Mouse (Mus musculus): Measurements from ENCODE around the gene Itprip. TPM values are rescaled to one million over a fixed set of nuclear protein-coding genes. Genes with fewer than 3 reads are reported as not detected.

The Itprip gene
- polyA plus RNA-seq, 1 experiment from 2014 or later, result 2.8 TPM

DNA sequence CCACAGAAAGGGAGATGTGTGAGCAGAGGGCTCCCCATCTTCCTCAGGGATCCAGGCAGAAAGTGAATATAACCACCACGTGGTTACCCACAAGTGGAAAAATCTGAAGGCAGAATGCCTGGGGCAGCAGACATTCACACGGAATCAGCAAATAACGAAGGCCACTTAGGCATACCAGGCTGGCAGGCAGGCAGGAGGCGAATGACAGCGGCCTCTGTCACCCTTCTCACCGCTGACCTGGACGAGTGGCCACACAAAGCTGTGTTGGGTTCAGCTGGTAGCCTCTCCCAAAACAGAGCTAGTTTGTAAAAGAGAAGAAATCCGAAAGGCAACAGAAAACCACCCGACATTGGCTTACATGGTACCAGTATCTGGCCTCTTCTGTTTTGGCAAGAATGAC lies 1.1 kb downstream of the Itprip start:
- no peak for ATAC-seq
- H3K4me3 ChIP-seq (ENCODE audit: low read depth, low read length), result peak overlapping the region; percentile 66
- H3K4me1 ChIP-seq (ENCODE audit: insufficient read depth), result peaks cover 11% of the 10 kb centered on the region; the same call in 1 of the 2 replicates
- 0 out of 2 replicates have a peak, but pooled peaks cover under 1% of the 10 kb centered on the region for H3K36me3 ChIP-seq (replicated peaks; ENCODE audit: insufficient read depth, low read length)
- H3K9ac ChIP-seq (replicated peaks), result peak overlapping the region; percentile 76
- peak; percentile 13 for DNase-seq
- no peak for TF ChIP-seq CTCF (IDR thresholded peaks at IDR 0.05; ENCODE audit: low read depth)
- no peak for TF ChIP-seq EP300 (IDR thresholded peaks at IDR 0.05; ENCODE audit: low read depth)
- H3K27me3 ChIP-seq (ENCODE audit: insufficient read depth, low read length), result no peaks in the 10 kb centered on the region
- no peaks in the 10 kb centered on the region for H3K9me3 ChIP-seq (ENCODE audit: low read length)
- peak overlapping the region; percentile 88 for H3K27ac ChIP-seq (ENCODE audit: low read depth)
- peak overlapping the region; percentile 77 for H3K4me2 ChIP-seq (ENCODE audit: low read depth, low read length)
- WGBS (ENCODE audit: insufficient replicate concordance), result 22% methylated on average over 9 of the region's 9 CpGs

DNA sequence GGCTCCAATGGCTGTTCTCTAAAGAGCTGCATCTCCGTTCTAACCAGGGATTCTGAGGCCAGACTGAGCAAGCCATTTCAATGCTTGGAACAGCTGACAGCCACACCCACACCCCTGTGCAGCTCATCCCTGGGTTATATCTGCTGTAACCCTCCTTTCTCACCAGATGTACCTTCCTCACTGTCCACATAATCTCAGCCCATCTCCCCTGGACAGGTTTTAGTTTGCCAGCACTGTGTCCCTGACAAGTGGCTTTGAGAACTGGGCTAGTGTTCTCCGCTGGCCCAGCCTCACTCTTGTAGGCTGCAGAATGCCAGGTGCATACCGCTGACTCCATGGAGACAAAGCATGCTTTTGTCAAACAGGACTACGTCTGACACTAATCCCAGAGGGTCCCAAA lies 1.7 kb downstream of the Itprip start:
- DNase-seq, result no peak
- H3K9me3 ChIP-seq (ENCODE audit: low read length), result no peaks in the 10 kb centered on the region
- peaks cover 11% of the 10 kb centered on the region; the same call in 1 of the 2 replicates for H3K4me1 ChIP-seq (ENCODE audit: insufficient read depth)
- H3K4me2 ChIP-seq (ENCODE audit: low read depth, low read length), result peak overlapping the region; percentile 77
- TF ChIP-seq EP300 (IDR thresholded peaks at IDR 0.05; ENCODE audit: low read depth) (no peak), CTCF (IDR thresholded peaks at IDR 0.05; ENCODE audit: low read depth) (no peak)
- 55% methylated on average over 4 of the region's 4 CpGs for WGBS (ENCODE audit: insufficient replicate concordance)
- no peaks in the 10 kb centered on the region for H3K27me3 ChIP-seq (ENCODE audit: insufficient read depth, low read length)
- H3K9ac ChIP-seq (replicated peaks), result peak overlapping the region; percentile 76; the same call in 1 of the 2 replicates
- no peak overlapping the region for H3K27ac ChIP-seq (ENCODE audit: low read depth)
- 0 out of 2 replicates have a peak, but pooled peaks cover 4% of the 10 kb centered on the region for H3K36me3 ChIP-seq (replicated peaks; ENCODE audit: insufficient read depth, low read length)
- ATAC-seq, result no peak
- peak overlapping the region; percentile 66 for H3K4me3 ChIP-seq (ENCODE audit: low read depth, low read length)

DNA sequence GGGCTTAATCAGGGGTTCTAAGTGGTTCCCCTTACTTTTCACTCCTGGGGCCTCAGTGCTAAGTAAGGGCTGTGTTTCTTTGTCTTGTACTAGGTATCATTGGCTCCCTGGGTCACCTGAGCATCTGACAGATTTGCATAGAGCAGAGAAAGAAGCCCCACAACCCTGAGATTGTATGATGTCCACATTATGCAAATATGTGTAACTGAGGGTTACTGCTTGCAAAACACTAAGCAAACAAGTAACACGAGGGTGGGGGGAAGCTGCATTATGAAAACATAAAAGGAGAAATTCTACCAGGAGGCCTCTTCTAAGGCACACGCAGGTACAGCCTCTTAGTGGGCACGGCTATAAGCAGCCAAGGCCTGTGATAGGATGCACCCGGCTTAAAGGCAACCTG lies 3.8 kb downstream of the Itprip start:
- Histone ChIP-seq H3K4me1 (ENCODE audit: insufficient read depth) (peaks cover 11% of the 10 kb centered on the region; the same call in 1 of the 2 replicates), H3K27ac (ENCODE audit: low read depth) (0 out of 2 replicates have a peak overlapping the region, but pooled peaks have one; percentile 5), H3K36me3 (replicated peaks; ENCODE audit: insufficient read depth, low read length) (peaks cover 8% of the 10 kb centered on the region; the same call in 1 of the 2 replicates), H3K9ac (replicated peaks) (no peak overlapping the region; the same call in 1 of the 2 replicates), H3K4me3 (ENCODE audit: low read depth, low read length) (no peak overlapping the region), H3K9me3 (ENCODE audit: low read length) (no peaks in the 10 kb centered on the region), H3K27me3 (ENCODE audit: insufficient read depth, low read length) (no peaks in the 10 kb centered on the region), H3K4me2 (ENCODE audit: low read depth, low read length) (peak overlapping the region; percentile 77; the same call in 1 of the 2 replicates)
- 73% methylated on average over 4 of the region's 4 CpGs for WGBS (ENCODE audit: insufficient replicate concordance)
- DNase-seq (peak; percentile 12), ATAC-seq (no peak)
- no peak for TF ChIP-seq EP300 (IDR thresholded peaks at IDR 0.05; ENCODE audit: low read depth)
- no peak for TF ChIP-seq CTCF (IDR thresholded peaks at IDR 0.05; ENCODE audit: low read depth)

DNA sequence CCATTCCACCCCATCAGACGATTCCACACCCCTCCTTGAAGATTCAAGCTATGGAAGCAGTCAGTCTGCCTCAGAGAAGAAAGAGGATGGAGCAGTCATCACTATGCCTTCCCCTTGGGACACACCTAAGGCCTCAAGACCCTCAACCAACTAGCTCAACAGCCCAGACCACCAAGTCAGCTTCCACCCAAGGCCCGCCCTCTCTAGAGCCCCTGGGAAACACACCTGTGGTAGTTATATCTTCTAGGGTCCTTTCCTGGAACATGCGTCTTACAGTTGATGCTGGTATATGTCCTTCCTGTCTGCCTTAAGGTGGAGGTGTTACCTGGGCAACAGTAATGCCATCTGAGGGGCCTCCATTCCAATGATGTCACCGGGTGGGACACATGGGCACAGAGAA lies 4.9 kb downstream of the Itprip start:
- ATAC-seq, result no peak
- 80% methylated on average over 4 of the region's 4 CpGs for WGBS (ENCODE audit: insufficient replicate concordance)

DNA sequence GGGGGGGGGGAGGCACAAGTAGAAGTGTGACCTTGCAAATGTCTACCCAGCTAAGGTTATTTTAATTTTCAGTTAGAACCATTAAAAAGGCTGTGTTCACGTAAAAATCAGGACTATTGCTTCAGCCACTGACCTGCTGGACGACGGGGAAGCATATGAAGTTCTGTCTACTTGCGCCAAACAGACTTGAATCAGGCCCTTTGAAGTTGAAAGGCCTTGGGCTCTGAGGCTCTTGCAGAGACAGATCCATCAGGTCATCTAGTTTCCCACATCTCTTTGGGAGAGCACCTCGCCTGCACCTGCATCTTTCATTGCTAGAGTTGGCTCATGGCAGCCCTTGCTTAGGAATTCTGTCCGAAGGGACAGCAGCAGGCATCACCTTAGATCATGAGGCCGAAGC lies 5.8 kb downstream of the Itprip start:
- no peak for DNase-seq
- Histone ChIP-seq H3K27ac (ENCODE audit: low read depth) (no peak overlapping the region), H3K4me3 (ENCODE audit: low read depth, low read length) (no peak overlapping the region), H3K9ac (replicated peaks) (no peak overlapping the region), H3K4me2 (ENCODE audit: low read depth, low read length) (no peak overlapping the region), H3K9me3 (ENCODE audit: low read length) (no peaks in the 10 kb centered on the region), H3K36me3 (replicated peaks; ENCODE audit: insufficient read depth, low read length) (peaks cover 8% of the 10 kb centered on the region; the same call in 1 of the 2 replicates), H3K27me3 (ENCODE audit: insufficient read depth, low read length) (no peaks in the 10 kb centered on the region), H3K4me1 (ENCODE audit: insufficient read depth) (peaks cover 21% of the 10 kb centered on the region)
- WGBS (ENCODE audit: insufficient replicate concordance), result 80% methylated on average over 7 of the region's 7 CpGs
- no peak for TF ChIP-seq CTCF (IDR thresholded peaks at IDR 0.05; ENCODE audit: low read depth)
- no peak for TF ChIP-seq EP300 (IDR thresholded peaks at IDR 0.05; ENCODE audit: low read depth)
- no peak for ATAC-seq

More for the DNA sequence above, 4.9 kb downstream of the Itprip start:
- no peaks in the 10 kb centered on the region for H3K27me3 ChIP-seq (ENCODE audit: insufficient read depth, low read length)
- peaks cover 17% of the 10 kb centered on the region for H3K4me1 ChIP-seq (ENCODE audit: insufficient read depth)
- no peak overlapping the region for H3K4me3 ChIP-seq (ENCODE audit: low read depth, low read length)
- no peak for DNase-seq
- TF ChIP-seq EP300 (IDR thresholded peaks at IDR 0.05; ENCODE audit: low read depth) (no peak), CTCF (IDR thresholded peaks at IDR 0.05; ENCODE audit: low read depth) (no peak)
- peaks cover 8% of the 10 kb centered on the region; the same call in 1 of the 2 replicates for H3K36me3 ChIP-seq (replicated peaks; ENCODE audit: insufficient read depth, low read length)
- no peaks in the 10 kb centered on the region for H3K9me3 ChIP-seq (ENCODE audit: low read length)
- H3K4me2 ChIP-seq (ENCODE audit: low read depth, low read length), result no peak overlapping the region
- H3K27ac ChIP-seq (ENCODE audit: low read depth), result no peak overlapping the region
- H3K9ac ChIP-seq (replicated peaks), result no peak overlapping the region

DNA sequence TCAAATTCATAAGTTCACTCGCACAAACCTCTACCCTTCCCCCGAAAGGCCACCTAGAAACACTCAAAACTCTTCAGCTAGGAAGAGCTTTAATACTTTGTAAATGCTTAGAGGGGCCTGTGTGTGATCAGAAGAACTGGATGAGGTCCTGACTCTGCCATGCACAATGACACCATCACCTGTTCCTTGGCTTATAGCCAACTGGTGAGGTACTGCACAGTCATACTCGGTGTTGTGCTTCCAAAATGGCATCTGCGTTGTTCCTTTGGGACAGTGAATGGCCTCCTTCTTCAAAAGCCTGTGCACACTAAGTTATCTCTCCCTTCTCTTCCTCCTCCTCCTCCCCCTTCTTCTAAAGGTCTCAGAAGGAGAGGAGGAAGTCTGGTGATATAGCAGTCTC lies 8.3 kb downstream of the Itprip start:
- H3K9ac ChIP-seq (replicated peaks), result no peak overlapping the region
- H3K4me1 ChIP-seq (ENCODE audit: insufficient read depth), result peaks cover 12% of the 10 kb centered on the region
- peak overlapping the region; percentile 66; the same call in 1 of the 2 replicates for H3K27ac ChIP-seq (ENCODE audit: low read depth)
- H3K27me3 ChIP-seq (ENCODE audit: insufficient read depth, low read length), result no peaks in the 10 kb centered on the region
- H3K9me3 ChIP-seq (ENCODE audit: low read length), result no peaks in the 10 kb centered on the region
- DNase-seq, result no peak
- peaks cover 8% of the 10 kb centered on the region; the same call in 1 of the 2 replicates for H3K36me3 ChIP-seq (replicated peaks; ENCODE audit: insufficient read depth, low read length)
- WGBS (ENCODE audit: insufficient replicate concordance), result 66% methylated on average over 4 of the region's 4 CpGs
- TF ChIP-seq CTCF (IDR thresholded peaks at IDR 0.05; ENCODE audit: low read depth) (no peak), EP300 (IDR thresholded peaks at IDR 0.05; ENCODE audit: low read depth) (no peak)
- no peak overlapping the region for H3K4me3 ChIP-seq (ENCODE audit: low read depth, low read length)
- no peak for ATAC-seq
- H3K4me2 ChIP-seq (ENCODE audit: low read depth, low read length), result peak overlapping the region; percentile 53; the same call in 1 of the 2 replicates
